Mouse (Mus musculus) 416B (cell line): ENCODE results near the gene Qrfpr.

Experiments
- DNase-seq: peaks from one replicate; pipeline ENCODE4 v3.0.0; 2011; ENCODE audit warnings: low read depth

Gene Qrfpr

DNA sequence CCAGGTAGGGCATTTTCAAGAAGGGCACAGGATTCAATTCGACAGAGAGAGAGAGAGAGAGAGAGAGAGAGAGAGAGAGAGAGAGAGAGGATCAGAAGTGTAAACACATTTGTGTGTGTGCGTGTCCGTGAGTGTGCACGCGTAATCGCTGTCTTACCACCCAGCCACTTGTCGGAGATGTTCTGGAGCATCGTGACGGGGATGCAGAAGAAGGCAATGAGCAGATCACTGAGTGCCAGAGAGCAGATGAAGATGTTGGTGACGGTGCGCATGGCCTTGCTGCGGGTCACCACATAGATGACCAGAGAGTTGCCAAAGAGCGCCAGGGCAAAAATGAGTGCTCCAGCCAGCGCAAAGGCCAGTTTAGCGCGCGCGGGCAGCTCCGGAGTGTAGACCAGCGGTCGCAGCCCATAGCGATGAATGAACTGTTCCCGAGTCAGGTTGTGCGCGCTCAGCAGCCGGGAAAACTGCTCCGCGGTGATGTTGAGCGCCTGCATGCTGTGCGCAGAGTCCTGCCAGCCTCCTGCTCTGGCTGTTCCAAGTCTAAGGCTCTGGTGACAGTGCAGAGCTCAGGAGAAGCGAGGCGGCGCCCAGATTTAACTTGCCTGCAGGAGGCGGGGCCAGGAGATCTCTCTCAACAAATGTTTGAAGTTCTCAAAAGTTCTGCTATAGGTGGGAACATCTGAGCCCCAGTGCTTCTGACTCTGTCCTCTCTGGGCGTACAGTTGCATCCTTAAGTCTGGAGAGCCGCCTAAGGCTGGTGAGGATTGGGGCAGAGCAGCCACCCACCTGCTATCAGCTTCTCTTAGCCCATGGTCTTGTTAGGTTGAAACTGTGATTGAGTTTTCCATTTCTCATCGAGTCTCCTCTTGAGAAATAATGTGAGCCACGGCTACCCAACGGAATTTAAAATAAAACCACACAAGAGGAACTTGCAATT, at the start of gene Qrfpr:
Qrfpr (minus strand) TSS at position 571 of the 940 bp plus-strand sequence.
- DNase-seq = peak; percentile 8

DNA sequence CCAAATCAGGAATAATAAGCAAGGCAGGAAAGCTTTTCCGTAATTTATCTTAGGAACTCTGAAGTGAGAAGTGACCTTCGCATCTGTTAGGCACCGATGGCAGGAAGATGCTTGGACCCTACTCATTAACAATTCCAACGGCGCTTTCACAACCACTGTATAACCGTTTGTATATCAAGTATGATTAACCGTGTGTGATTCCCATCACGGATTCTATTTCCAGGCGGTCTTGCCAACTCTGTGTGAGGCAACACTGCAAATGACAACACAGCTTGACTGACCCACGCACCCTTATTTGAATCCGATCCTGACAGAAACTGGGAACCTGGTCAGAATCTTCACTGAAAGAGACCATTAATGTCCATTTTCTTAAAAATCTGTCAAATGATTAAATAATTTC, 41.8 kb upstream of the Qrfpr start:
- no peak for DNase-seq

DNA sequence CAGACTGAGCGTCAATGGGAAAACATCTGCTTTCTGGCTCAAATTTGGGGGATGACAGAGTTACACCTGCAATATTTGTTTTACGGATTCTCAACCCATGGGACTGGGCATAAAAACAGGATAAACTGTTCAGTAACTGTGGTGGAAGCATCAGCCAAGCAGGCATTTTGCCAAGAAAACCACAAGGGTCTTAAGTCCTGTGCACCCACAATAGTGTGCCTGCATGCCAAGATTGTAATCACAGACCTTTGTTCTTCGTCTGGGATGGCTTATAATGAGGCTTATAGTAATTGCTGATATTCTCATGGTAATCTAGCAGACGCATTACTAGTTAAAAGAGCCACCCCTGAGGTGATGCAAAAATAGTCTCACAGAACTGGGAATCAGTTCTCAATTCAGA, 41.2 kb upstream of the Qrfpr start:
- no peak for DNase-seq

DNA sequence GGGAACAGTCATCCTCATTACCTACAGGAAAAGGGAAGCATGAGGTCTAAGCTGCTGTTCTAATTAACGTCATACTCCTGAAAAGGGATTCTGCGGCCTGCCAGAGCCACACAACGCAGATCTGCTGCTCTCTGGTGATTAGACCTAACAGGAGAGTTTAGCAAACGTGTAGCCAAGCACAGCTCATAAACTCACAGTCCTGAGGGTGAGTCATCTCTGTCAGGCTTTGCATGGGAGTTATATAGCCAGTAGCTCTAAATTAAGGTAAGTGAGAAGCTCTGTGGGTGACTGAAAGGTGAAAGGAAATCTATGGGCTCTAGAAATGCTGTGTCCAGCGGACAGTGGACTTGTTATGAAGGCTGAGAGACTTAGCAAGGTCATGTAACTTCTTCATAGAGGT, 28.5 kb upstream of the Qrfpr start:
- DNase-seq = no peak

DNA sequence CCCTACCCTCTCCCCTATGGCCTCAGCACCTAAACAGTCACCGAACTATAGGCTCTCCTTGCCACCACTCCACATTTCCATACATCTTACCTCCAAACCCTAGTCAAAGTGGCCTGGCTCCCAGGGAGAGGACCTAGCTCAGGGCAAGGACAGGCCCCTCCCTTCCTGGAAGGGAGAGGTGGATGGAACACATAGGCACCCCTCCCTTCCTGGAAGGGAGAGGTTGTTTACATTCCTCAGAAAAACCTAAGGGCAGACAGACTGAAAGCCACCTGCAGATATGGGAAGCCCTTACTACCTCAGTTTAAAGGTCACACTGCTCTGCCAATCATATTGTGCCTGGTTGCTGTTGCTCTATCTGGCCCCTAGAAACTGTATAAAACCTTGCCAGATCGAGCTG, 26.3 kb upstream of the Qrfpr start:
- no peak for DNase-seq

DNA sequence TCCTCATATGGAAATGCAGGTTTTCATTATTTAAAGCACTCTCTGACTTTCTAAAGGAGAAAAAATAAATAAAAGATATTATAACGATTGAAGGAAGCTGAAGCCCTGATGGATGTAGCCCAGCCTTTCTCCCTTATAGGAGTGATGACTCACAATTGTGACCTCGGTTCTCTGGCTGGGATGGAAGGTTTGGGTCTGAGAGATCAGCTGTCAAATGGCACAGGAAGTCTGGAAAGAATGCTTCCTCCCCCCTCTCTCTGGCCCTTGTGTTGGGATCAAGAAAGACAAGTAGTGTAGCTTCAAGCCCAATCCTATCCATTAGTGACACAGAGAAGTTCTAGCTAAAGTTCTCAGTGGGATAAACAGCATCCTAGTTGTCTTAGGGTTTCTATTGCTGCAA, 7.8 kb upstream of the Qrfpr start:
- no peak for DNase-seq

DNA sequence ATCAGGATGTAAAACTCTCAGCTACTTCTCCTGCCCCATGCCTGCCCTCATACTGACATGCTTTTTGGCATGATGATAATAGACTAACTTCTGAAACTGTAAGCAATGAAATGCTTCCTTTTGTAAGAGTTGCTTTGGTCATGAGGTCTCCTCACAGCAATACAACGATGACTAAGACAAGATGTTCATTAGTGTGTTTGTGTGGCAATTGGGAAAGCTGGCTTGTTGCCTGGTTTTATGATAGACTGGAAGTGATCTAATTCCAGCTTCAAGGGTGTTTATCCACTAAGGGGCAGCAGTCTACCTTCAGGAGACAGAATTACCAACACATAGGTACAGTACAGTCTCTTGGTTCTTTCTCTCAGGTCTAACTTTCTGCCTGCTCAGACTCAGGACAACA, 5.1 kb upstream of the Qrfpr start:
- DNase-seq = peak; percentile 43

DNA sequence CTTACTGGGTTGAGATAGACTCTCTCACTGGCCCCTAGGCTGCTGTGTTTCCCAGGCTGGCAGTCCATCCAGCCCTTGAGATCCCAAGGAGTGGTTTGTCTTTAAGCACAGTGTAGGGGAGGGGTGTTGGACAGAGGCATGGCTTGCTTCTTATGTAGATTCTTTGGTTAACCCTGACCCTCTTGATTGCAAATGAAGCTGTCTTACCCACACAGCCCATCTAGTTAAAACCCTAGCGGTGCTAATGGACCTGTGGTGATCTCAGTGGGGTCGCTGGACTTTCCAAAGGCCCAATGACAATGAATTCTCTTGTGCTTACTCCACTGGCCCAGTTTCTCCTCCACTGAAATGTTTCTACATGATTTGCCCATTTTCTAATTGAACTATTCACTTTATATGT, 1.2 kb upstream of the Qrfpr start:
- no peak for DNase-seq

DNA sequence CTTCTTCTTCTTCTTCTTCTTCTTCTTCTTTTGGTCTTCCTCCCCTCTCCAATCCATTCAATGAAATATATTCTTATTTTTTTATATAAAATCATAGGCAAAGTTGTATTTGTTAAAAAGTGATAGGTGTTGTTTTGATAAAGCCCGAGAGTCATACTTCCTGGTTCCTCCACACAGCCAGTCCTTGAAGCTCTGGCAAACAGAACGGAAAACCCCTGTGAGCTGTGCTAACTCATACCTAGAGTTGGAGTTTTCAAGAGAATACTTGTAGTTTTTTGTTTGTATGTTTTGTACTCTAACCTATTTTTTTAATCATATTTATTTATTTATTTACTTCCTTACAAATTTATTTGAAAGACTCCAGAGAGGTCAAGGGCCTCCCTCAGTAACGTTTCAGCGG, 9.4 kb downstream of the Qrfpr start:
- no peak for DNase-seq

DNA sequence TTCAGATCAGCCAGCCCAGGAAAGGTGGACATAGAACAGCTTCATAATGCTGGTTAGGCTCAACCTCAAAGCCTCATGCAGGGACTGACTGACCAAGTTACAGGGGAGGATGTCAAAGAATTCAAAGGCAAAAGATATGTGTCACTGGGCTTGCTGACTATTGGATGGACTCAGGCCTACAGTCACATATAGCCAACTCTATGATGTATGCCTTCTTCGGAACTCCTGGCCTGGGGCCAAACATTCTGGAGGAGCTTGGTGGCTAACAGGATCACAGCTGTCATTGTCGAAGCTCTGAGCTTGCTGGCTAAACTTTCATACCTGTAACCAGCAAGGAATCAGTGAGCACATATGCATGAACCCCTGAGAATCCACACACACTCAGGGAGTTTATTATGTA, 11.2 kb downstream of the Qrfpr start:
- DNase-seq = no peak

DNA sequence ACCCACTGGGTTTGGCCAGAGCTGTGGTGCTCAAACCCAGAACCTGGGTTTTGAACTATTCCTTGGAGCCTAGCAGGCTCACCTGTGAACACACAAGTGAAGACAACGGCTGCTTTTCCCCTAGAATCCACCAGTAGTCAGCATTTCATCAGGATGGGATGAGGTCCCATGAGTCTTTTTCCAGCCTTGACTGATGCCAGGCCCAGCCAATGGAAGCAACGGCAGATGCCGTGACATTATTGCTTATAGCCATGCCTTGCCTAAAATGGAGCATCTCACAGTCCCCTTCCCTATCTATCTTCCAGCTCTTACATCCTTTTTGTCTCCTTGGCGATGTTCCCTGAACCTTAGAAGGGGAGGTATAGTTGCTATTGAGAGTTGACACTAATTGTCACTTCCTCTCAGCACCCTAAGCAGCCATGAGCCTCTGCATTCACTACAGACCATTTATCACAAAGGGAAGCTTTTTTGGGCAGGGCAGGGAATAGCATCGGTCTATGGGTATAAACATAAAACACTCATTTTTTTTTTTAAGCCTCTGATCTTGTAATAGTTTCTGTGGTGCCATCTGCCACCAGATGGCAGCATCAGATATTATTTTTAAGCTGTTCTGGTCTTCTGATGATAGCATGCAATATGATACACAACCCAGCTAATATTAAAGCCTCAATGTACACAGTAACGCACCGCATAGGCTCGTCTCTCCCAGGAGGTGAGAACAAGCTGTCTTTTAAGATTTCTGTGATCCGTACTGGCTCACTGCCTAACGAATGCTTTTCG, 12.1 kb downstream of the Qrfpr start:
- peak; percentile 77 for DNase-seq

DNA sequence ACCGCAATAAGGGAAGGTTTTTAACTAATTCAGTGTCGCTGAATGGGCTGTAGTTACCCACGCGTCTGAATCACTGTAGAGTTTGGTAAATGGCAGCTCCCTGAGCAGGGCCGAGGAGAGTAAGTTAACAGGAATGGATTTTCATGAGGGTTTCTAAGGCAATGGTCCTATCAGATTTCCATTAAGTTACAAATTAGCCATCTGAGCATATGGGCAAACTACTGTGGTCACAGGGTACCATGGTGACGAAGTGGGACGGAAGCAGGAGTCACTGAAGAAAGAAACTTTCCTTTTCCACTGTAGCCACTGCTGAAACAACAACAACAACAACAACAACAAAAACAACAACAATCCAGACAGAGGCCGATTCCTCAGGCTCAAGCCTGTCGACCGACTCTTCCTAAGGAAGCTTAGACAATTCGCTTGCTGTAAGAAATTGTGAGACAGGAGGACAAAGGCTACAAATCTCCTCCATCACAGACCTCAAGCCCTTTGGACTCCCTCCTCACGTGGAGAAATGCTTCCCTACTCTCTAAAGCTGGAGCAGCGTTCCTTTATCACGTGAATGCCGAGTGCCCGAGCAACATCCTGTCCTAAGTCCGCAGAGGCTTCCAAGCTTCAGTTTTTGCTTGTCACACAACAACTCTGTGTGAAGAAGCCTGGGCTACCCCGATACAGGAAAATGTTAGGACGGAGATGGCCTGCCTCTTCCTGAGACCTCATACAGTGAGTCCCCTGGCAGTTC, 14.4 kb downstream of the Qrfpr start:
- no peak for DNase-seq

DNA sequence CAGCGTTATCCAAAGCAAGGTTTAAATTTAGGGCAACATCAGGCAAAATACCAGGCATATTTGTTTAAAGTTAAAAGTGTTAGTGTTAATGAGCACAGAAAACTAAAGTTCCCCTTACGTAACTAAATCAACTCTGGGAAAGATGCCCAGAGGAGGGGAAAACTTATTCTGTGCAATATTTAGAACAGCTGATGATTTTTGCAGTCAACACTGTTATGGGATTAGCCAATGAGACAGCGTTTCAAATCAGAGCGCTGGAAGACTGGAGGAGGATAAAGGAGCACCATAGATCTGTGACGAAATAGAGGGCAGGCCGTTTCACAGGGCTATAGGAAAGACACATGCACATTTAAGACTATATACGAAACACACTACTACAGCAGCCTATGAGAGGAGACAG, 19.2 kb downstream of the Qrfpr start:
- DNase-seq = no peak

DNA sequence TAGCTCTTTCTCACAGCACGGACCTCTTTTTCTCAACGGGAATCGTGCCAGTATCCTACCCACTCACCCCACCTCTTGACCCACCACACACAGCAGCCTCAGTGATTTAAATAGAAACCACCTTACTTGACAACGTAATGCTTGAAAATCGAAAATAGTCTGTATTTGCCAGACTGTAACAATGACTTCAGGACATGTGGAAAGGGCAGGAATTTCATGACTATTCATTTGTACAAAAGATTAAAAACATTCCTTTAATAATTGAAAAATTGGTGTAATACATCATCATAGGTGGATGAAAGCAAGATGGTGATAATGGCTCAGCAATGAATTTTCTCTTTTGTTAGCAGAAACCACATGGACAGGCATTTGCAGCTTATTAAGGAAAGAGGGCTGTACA, 21.0 kb downstream of the Qrfpr start:
- no peak for DNase-seq

DNA sequence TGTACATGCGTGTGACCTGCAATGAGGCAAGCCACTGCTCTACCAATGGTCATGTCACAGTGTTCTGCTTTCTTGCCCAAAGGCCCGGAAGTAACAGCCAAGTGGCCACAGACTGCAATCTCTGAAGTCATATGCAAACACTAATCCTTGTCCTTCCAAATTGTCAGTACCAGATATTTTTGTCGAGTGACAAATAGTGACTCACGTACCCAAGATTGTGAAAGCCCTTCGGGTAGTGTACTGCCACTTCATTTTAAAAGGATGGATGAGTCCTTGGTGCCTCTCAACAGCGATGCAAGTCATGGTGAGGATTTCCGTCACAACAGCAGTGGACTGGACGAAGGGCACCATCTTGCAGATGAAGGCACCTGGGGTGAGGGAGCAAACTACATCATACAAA, 32.9 kb downstream of the Qrfpr start:
- peak; percentile 90 for DNase-seq

DNA sequence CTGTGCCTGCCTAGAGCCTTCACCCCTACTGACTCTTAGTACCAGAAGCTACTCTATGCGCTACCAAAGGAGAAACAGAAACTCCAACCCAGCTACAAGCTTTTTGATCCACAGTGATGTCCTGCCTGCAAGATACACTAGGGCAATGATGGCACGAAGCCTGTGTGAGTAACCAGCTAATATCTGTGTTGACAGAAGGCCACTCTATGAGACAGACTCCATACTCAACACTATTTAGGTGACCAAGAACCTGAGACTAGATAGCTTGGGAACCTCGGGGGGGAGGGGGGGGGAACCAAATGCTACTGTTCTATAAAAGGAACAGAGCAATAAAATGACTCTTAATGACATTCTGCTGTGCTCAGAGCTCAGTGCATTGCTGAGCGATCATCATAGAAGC, 35.6 kb downstream of the Qrfpr start:
- DNase-seq = no peak

DNA sequence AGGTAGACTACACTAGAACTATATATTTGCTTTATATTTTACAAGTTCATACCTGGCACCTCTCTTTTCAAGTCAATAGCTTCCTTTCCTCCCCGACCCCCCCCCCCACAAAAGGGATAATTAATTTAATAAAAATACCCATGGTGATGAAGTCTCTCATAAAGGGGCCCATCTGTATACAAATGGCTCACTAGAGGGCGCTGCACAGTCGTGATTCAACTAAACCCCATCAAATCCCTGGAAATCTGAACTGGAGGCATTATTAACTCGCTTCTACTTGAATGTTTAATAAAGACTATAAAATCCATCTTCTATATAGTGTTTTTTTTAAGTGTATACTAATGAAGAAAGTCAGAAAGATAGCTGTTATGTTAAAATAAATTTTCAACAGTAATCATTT, 40.6 kb downstream of the Qrfpr start:
- peak; percentile 57 for DNase-seq

DNA sequence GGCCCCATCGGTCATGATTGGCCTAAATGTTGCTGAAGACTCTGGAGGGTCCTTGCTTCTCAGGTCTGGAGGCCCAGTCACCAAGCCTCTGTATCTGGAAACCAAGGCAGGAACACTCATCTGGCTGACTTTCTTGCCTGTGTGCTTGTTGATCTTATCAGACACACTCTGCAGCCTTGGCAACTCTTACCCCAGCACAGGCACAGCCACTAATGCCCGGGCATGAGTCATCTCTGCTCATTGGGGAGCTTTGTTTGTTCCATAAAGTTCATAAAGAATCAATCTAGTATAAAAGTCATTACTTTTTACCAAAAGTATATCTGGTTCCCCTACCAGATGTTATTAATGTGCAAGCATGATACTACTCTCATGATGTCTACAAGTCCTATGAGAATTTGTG, 48.4 kb downstream of the Qrfpr start:
- peak; percentile 74 for DNase-seq

DNA sequence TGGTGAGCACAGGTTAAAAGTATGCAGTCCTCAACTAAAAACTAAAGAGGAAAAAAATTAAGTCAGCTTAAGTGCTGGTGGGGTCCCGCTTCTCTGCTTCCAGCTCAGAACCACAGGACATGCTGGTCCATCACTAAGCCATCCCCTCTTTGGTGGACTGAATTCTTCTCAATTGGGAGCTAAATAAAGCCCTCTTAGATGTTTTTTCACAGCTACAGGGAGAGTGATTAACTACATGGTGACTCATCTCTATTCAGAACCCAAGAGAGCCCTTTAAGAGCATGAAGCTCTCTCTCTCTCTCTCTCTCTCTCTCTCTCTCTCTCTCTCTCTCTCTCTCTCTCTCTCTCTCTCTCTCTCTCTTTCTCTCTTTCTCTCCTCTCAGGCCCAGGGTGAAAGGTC, 50.8 kb downstream of the Qrfpr start:
- peak; percentile 20 for DNase-seq

DNA sequence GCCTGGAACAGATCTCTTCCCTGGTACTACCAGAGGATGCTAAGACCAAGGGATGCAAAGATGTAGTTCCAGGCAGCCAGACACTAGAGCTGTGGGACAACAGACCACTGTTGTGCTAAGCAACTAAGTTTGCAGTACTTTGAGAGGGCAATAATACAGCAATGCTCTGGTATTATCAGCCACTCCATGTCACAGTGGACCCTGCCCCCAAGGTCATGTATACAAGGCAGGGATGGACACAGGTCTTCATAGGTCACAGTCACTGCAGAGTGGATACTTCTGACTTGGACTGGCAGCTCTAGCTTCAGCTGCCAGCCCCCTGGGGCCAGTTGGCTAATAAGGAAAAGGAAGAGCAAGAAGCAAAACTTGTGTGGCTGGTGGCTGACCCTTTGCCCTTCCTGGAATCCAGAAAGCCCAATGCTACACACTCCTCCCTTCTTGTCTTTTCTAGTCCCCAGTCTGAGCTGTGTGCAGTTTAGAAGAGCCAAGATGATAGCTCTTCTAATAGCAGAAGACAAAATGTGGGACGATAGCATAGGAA, 51.4 kb downstream of the Qrfpr start:
- DNase-seq = no peak

DNA sequence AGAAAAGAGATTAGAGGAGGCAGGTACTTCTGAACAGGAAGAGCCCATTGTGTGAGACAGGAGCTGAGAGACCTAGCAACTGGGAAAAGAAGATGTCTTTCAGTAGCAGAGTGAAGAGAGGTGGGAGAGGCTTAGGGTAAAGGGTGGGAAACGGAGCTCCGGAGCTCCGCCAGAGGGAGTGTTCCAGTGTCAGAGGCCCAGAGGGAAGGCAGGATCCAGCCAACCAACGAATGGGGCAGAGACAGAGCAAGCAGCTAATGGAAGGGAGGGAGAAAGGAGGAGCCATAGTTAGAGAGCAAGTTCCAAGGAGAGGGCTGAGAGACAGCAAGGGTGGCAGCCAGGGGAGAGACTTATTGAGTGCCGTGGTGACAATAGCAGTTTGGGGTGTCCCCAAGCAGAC, 66.8 kb downstream of the Qrfpr start:
- DNase-seq = no peak

DNA sequence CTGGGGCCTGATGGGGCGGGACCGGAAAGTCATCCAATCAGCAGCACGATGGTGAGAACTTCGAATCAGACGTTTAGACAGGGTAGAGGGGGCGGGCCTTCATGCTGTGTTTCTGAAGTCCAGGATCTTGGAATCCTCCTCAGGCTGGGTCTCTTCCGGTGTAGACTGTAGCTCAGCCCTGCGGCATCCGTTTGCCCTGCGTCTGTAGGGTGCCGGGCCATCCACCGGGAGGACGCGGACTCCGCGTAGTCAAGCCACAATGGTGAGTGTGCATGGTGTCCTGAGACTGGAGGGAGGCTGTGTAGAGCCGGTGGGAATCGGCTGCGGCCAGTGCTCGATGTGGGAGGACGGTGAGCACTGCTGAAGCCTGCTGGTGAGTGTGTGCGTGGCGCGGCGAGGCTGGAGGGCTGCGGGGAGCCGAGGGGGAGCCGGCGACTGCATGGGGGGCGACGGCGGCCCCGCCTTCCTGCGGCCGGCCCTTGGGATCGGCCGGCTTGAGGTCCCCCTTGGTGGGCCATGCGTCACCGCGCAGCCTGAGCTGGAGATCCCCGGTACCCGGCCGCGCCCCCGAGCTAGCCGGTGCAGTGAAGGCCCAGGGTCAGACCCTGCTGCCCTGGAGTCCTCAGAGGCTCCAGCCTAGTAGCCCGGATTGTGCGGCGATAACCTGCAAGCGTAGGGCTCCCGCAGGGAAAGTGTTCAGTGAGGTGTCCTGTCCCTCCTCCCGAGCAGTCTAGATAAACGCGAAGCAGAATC, 71.0 kb downstream of the Qrfpr start, which contains the start of gene D3Ertd254e:
D3Ertd254e (plus strand) TSS at position 84 of the 753 bp plus-strand sequence.
- DNase-seq = peak; percentile 95
